Comparison of ENCODE assay signal across 11 mouse cellular contexts in the genomic region with DNA sequence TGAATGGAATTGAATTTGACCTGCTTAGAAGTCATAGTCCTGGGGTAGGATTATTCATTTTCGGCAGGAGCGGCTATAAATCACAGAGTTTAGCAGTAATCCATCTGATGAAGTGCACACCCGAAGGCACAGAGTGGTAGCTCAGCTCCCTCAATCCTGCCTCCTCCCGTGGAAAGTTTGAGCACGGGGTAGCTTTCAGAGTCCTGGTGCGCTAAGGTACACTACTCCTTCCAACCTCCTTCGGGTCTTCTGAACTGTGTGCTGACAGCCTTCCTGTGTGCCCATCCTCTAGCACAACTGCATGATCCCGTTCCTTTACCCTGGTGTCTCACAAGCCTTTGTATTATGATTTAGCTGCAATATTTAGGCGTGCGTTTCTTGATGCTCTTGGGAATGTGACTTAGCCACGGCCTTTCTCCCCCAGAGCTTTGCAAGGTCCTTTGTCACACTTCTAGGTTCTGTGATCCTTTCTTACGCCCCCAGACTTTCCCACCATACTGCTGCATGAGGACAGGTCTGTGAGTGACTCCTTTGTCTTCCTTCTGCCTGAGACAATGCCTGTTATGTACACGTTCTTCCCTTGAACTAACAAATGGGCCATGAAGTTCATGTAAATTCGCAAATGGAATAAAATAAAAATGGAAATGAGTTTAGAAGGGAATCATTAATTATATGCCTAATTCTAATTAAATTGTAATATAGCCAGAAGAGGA. TPM values are rescaled to one million over a fixed set of nuclear protein-coding genes. Genes with fewer than 3 reads are reported as not detected.
DNase-seq lines count a peak whose midpoint lies in the region; ATAC-seq and TF ChIP-seq lines count a peak whose summit lies in the region.
"Had no signal": no experiment of that assay in that cellular context is flagged by ENCODE, and none has a peak within 500 bp of the region (broad histone marks: within the 10 kb centered on the region; RNA-seq: fewer than 3 reads in every experiment).

No protein-coding gene starts in this region.

- H3K9ac ChIP-seq in liver, postnatal 0 days (replicated peaks): no peak overlapping the region
- no peak overlapping the region for H3K9ac ChIP-seq in liver, embryonic 11.5 days (ENCODE audit: low read depth, low read length)
- 0 out of 2 replicates have a peak overlapping the region, but pooled peaks have one; percentile 4 for H3K9ac ChIP-seq in forebrain, postnatal 0 days
- no peak overlapping the region for H3K9ac ChIP-seq in midbrain, embryonic 11.5 days (ENCODE audit: low read length)
- no peak overlapping the region for H3K9ac ChIP-seq in neural tube, embryonic 15.5 days (replicated peaks)
- H3K9ac ChIP-seq: limb, embryonic 13.5 days; lung, embryonic 14.5 days had no signal

- DNase-seq in liver, postnatal 0 days: no peak
- no peak for DNase-seq in liver, embryonic 11.5 days (ENCODE audit: low spot score)
- no peak for DNase-seq in forebrain, postnatal 0 days
- DNase-seq in midbrain, embryonic 11.5 days (ENCODE audit: low spot score, missing footprints): no peak
- no peak for DNase-seq in left cerebral cortex, adult 11 months (ENCODE audit: low spot score)
- no peak for DNase-seq in frontal cortex, postnatal 10 days (ENCODE audit: low spot score in 2 of 2)
- DNase-seq: cerebellum, adult 9-11 months; lung, embryonic 14.5 days had no signal

- no peaks in the 10 kb centered on the region for H3K9me3 ChIP-seq in liver, postnatal 0 days (ENCODE audit: low read length)
- H3K9me3 ChIP-seq in liver, embryonic 11.5 days (ENCODE audit: control insufficient read depth, low read length): no peaks in the 10 kb centered on the region
- H3K9me3 ChIP-seq in forebrain, postnatal 0 days (ENCODE audit: low read length): no peaks in the 10 kb centered on the region
- H3K9me3 ChIP-seq in midbrain, embryonic 11.5 days (ENCODE audit: control insufficient read depth, low read length): no peaks in the 10 kb centered on the region
- no peaks in the 10 kb centered on the region for H3K9me3 ChIP-seq in neural tube, embryonic 15.5 days (replicated peaks)
- H3K9me3 ChIP-seq: limb, embryonic 13.5 days had no signal

- H3K27me3 ChIP-seq in liver, postnatal 0 days (ENCODE audit: insufficient read depth, low read length): no peaks in the 10 kb centered on the region
- no peaks in the 10 kb centered on the region for H3K27me3 ChIP-seq in liver, embryonic 11.5 days (replicated peaks; ENCODE audit: control insufficient read depth, insufficient read depth, low read length)
- H3K27me3 ChIP-seq in forebrain, postnatal 0 days (ENCODE audit: insufficient read depth, low read length): no peaks in the 10 kb centered on the region
- no peaks in the 10 kb centered on the region for H3K27me3 ChIP-seq in midbrain, embryonic 11.5 days (ENCODE audit: control insufficient read depth, insufficient read depth, low read length)
- H3K27me3 ChIP-seq in neural tube, embryonic 15.5 days (replicated peaks): no peaks in the 10 kb centered on the region
- H3K27me3 ChIP-seq: limb, embryonic 13.5 days had no signal

- peak overlapping the region; percentile 74; the same call in 1 of the 2 replicates for H3K27ac ChIP-seq in liver, postnatal 0 days (ENCODE audit: low read depth)
- H3K27ac ChIP-seq in liver, embryonic 11.5 days (ENCODE audit: low read depth, low read length): no peak overlapping the region
- H3K27ac ChIP-seq in forebrain, postnatal 0 days (ENCODE audit: low read depth, low read length): no peak overlapping the region
- no peak overlapping the region for H3K27ac ChIP-seq in midbrain, embryonic 11.5 days (ENCODE audit: low read depth, low read length)
- 0 out of 2 replicates have a peak overlapping the region, but pooled peaks have one; percentile 6 for H3K27ac ChIP-seq in neural tube, embryonic 15.5 days (replicated peaks)
- H3K27ac ChIP-seq: limb, embryonic 13.5 days had no signal

- ATAC-seq in liver, postnatal 0 days: no peak
- ATAC-seq in liver, embryonic 11.5 days (replicated peaks; ENCODE audit: low FRiP score): no peak
- peak; percentile 55; the same call in 1 of the 2 replicates for ATAC-seq in forebrain, postnatal 0 days
- peak; percentile 72 for ATAC-seq in midbrain, embryonic 11.5 days (ENCODE audit: low FRiP score)
- ATAC-seq in neural tube, embryonic 15.5 days (ENCODE audit: low FRiP score): peak; percentile 54
- ATAC-seq: intestine, postnatal 0 days had no signal

- H3K4me2 ChIP-seq in liver, postnatal 0 days (ENCODE audit: low read depth, low read length): no peak overlapping the region
- no peak overlapping the region for H3K4me2 ChIP-seq in liver, embryonic 11.5 days
- 0 out of 2 replicates have a peak overlapping the region, but pooled peaks have one; percentile 9 for H3K4me2 ChIP-seq in forebrain, postnatal 0 days (ENCODE audit: low read depth)
- H3K4me2 ChIP-seq in midbrain, embryonic 11.5 days: no peak overlapping the region
- H3K4me2 ChIP-seq in neural tube, embryonic 15.5 days: peak overlapping the region; percentile 33
- H3K4me2 ChIP-seq: limb, embryonic 13.5 days; lung, embryonic 14.5 days had no signal

- TF ChIP-seq CTCF in liver, postnatal 0 days (IDR thresholded peaks at IDR 0.05; ENCODE audit: low read depth): no peak
- TF ChIP-seq CTCF in forebrain, postnatal 0 days (IDR thresholded peaks at IDR 0.05; ENCODE audit: low read depth): no peak

- no peak for TF ChIP-seq EP300 in liver, postnatal 0 days (IDR thresholded peaks at IDR 0.05; ENCODE audit: low read depth)

- 75% methylated on average over 14 of the region's 14 CpGs for WGBS in liver, postnatal 0 days (ENCODE audit: insufficient replicate concordance)
- WGBS in liver, embryonic 11.5 days: 80% methylated on average over 14 of the region's 14 CpGs
- 35% methylated on average over 14 of the region's 14 CpGs for WGBS in forebrain, postnatal 0 days
- WGBS in midbrain, embryonic 11.5 days: 50% methylated on average over 14 of the region's 14 CpGs
- WGBS in neural tube, embryonic 15.5 days: 27% methylated on average over 14 of the region's 14 CpGs

- H3K4me1 ChIP-seq in liver, postnatal 0 days (ENCODE audit: insufficient read depth): peaks cover 20% of the 10 kb centered on the region
- no peaks in the 10 kb centered on the region; the same call in 1 of the 2 replicates for H3K4me1 ChIP-seq in liver, embryonic 11.5 days (replicated peaks; ENCODE audit: control insufficient read depth, insufficient read depth, low read length)
- H3K4me1 ChIP-seq in forebrain, postnatal 0 days (ENCODE audit: insufficient read depth): no peaks in the 10 kb centered on the region
- H3K4me1 ChIP-seq in midbrain, embryonic 11.5 days (ENCODE audit: control insufficient read depth, insufficient read depth, low read length): peaks cover 3% of the 10 kb centered on the region; the same call in 1 of the 2 replicates
- H3K4me1 ChIP-seq in neural tube, embryonic 15.5 days: peaks cover 11% of the 10 kb centered on the region

- peaks cover 7% of the 10 kb centered on the region for H3K36me3 ChIP-seq in liver, postnatal 0 days (replicated peaks; ENCODE audit: insufficient read depth, low read length)
- peaks cover 3% of the 10 kb centered on the region; the same call in 1 of the 2 replicates for H3K36me3 ChIP-seq in liver, embryonic 11.5 days (ENCODE audit: control insufficient read depth, insufficient read depth, low read length)
- H3K36me3 ChIP-seq in forebrain, postnatal 0 days (ENCODE audit: insufficient read depth): peaks cover 6% of the 10 kb centered on the region; the same call in 1 of the 2 replicates
- H3K36me3 ChIP-seq in midbrain, embryonic 11.5 days (ENCODE audit: control insufficient read depth, insufficient read depth, low read length): peaks cover 9% of the 10 kb centered on the region; the same call in 1 of the 2 replicates
- H3K36me3 ChIP-seq in neural tube, embryonic 15.5 days: peaks cover 6% of the 10 kb centered on the region; the same call in 1 of the 2 replicates

- no peak overlapping the region for H3K4me3 ChIP-seq in liver, postnatal 0 days (ENCODE audit: low read depth, low read length)
- no peak overlapping the region for H3K4me3 ChIP-seq in liver, embryonic 11.5 days (ENCODE audit: low read depth, low read length)
- H3K4me3 ChIP-seq in forebrain, postnatal 0 days (ENCODE audit: low read depth, low read length): no peak overlapping the region
- H3K4me3 ChIP-seq in midbrain, embryonic 11.5 days (ENCODE audit: low read depth, low read length): no peak overlapping the region
- H3K4me3 ChIP-seq in neural tube, embryonic 15.5 days (replicated peaks): no peak overlapping the region
- H3K4me3 ChIP-seq: limb, embryonic 13.5 days had no signal

RNA-seq across cellular contexts. Expression of a gene that starts 11.8 kb away (rescaled TPM):
- polyA plus RNA-seq in liver, postnatal 0 days (2015; fragmentation: Nextera tagmentation; extraction: Ambion mirVana): 2.0 and 2.1 TPM in 2 replicates
- polyA plus RNA-seq in liver, embryonic 11.5 days (2014; fragmentation: Nextera tagmentation; extraction: Ambion mirVana): 10.6 and 11.1 TPM in 2 replicates
- 12.0 and 14.5 TPM in 2 replicates for total RNA-seq in forebrain, postnatal 0 days (2014; rRNA removed)
- 6.5 TPM in 2 replicates for polyA plus RNA-seq in forebrain, postnatal 0 days (2015; fragmentation: Nextera tagmentation; extraction: Ambion mirVana)
- polyA plus RNA-seq in midbrain, embryonic 11.5 days (2014; fragmentation: Nextera tagmentation; extraction: Ambion mirVana): 38.6 and 46.5 TPM in 2 replicates
- polyA plus RNA-seq in neural tube, embryonic 15.5 days (2015; fragmentation: Nextera tagmentation; extraction: Ambion mirVana): 7.7 and 10.8 TPM in 2 replicates

Comparison
In these comparisons a context has a peak if more than half of its experiments do, and no peak if none do; other contexts are left out.
1. H3K27ac ChIP-seq: peak in liver, postnatal 0 days (single experiment) and neural tube, embryonic 15.5 days (single experiment); none in liver, embryonic 11.5 days (single experiment), forebrain, postnatal 0 days (single experiment) and midbrain, embryonic 11.5 days (single experiment).
2. ATAC-seq: peak in forebrain, postnatal 0 days (single experiment), midbrain, embryonic 11.5 days (single experiment) and neural tube, embryonic 15.5 days (single experiment); none in liver, postnatal 0 days (single experiment) and liver, embryonic 11.5 days (single experiment).
3. H3K4me2 ChIP-seq: peak in forebrain, postnatal 0 days (single experiment) and neural tube, embryonic 15.5 days (single experiment); none in liver, postnatal 0 days (single experiment), liver, embryonic 11.5 days (single experiment) and midbrain, embryonic 11.5 days (single experiment).